Mouse (Mus musculus): ENCODE measurements at regions not wholly inside any gene's neighbourhood (a gene's known extent, or its start where the extent isn't known, plus 50 kb on each side); places are given as distances from the start of the nearest gene placed in this dataset.

DNA sequence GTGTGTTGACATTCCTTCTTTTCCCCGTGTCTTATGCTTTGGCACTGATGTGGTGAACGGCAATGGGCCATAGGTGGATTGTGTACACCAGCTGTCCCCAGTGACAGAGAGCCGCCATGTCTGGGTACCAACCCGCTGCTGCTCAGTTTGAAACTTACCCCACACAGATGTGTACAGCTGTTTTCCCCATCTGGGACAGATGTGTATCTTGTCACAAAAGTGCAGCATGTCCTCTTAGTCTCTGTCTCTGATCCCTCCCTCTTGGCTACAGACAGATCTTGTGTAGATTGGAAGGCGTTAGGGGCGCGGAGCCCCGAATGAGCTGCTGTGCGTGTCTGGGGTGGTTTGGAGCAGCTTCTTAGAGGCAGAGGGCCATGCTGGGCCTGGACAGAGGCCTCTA is 196.1 kb upstream of the Sulf2 start:
- no peak for TF ChIP-seq POLR2A (IDR thresholded peaks at IDR 0.05; ENCODE audit: borderline replicate concordance, insufficient read depth, low read length)
- TF ChIP-seq CTCF (IDR thresholded peaks at IDR 0.05; ENCODE audit: borderline replicate concordance, insufficient read depth, low read depth, low read length), result no peak
